Mouse (Mus musculus): ENCODE results near the gene Rpa1.

Gene Rpa1

DNA sequence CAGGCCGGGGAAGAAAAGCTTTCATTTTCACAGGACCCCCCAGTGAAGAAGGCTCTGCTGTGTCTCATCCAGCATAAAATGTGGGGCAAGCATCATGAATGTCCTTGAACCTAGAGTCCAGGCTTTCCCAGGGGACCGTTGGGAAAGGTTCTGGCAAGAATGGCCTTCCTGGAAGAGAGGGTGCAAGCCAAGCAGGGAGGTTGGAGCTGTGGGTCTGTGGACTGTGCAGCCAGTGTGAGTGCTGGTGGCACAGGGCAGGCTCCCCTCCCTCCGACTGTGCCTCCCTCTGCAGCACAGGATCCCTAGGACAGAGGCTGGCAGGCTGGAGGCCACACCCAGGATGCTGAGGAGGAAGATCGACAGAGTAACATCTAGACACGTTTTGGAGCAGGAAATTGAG, 85.3 kb downstream of the Rpa1 start:
- DNase-seq (ENCODE audit: low read depth, low spot score), result no peak

DNA sequence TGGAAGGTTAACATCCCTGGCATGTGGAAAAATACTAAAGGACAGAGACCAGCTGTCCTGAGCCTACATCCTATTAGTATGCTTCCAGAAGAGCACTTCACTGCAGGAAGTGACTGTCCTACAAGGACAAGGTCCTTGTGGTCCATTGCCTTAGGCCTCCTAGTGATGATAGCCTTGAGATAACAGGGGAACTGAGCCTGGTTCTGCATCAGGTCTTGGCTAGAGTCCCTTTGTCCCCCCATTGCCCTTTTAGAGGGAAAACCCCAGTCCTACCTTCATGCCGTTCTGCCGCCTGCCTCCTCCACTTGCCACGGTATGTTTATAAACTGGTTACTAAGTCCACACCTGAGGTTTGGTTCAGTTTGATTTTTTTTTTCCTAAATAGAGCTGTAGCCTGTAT, 85.9 kb downstream of the Rpa1 start:
- no peak for DNase-seq (ENCODE audit: low read depth, low spot score)

DNA sequence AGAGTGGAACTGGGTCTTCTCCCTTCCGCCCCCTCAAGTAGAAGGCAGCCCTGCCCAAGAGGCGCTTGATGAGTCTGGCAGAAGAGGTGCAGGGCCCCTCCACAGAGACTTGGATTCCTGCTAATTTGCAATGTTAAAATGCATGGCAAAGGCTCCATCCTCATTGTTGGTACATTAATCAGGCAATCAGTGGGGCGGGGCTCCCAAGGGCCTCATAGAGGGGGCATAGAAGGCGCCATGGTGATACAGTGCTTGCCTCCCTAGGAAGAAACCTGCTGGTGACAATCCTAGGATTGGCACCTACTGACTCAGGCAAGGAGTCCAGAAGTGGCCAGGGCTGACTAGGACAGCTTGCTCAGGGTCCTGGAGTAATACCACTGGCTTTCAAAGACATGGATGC, 86.4 kb downstream of the Rpa1 start:
- no peak for DNase-seq (ENCODE audit: low read depth, low spot score)

DNA sequence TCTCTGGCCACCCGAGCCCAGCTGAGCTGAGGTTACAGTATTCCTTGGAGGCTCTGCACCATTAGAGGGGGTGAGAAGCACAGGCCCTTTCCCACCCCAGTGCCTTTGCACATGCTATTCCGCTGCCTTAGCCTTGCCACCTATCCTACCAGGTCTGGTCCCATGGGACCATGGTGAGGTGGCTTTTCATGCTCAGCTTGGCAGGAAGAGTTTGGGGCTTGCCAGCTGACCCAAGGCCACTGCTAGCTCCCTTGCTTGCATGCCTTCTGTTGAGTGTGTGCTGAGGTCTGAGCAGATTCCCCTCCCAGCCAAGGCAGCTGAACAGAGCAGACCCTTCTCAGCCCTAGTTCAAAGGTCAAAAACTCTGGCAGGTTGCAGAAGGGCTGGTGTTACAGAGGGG, 87.1 kb downstream of the Rpa1 start:
- DNase-seq (ENCODE audit: low read depth, low spot score), result no peak

DNA sequence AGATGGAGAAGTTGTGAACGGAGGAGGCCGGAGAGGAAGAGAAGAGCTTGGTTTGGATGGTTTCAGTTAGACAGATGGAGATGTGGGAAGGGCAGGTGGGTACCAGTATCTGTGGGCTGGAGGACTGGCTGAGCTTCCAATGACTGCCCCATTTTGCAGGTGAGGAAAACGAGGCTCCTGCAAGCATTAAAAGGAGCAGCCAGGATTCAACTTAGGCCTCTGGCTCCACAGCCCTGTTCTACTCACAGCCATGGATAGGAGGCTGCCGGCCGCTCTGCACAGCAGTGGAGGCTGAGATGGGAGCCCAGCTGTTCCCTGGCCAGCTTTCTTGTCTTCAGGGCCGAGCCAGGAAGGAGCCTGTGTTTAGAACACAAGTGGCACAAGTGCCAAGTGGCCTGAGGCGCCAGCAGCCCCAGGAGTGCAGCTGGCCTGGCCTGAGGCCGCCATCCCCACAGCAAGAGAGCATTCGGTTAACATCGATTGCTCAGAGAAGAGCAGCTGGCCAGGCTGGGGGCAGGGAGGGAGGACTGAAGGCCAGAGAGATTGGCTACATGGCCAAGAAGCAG, 88.0 kb downstream of the Rpa1 start:
- DNase-seq (ENCODE audit: low read depth, low spot score), result no peak

DNA sequence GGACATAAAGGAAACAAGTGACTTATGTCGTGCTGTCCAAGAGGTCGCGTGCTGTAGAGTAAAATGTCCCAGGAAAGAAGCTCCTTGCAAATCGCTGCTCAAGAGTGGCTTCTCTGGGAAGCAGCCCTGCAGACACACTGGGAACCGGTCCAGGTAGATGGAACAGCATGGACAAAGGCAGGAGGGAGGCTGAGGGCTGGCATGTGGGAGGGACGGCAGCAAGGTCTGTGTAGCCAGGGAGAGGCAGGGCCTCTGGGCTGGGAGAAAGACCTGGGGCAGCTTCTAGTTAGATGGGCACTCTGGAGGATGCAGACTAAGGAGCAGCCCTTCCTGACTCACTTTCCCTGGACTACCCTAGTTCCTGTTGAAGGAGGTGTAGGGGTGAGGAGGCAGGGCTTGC, 88.7 kb downstream of the Rpa1 start:
- no peak for DNase-seq (ENCODE audit: low read depth, low spot score)

DNA sequence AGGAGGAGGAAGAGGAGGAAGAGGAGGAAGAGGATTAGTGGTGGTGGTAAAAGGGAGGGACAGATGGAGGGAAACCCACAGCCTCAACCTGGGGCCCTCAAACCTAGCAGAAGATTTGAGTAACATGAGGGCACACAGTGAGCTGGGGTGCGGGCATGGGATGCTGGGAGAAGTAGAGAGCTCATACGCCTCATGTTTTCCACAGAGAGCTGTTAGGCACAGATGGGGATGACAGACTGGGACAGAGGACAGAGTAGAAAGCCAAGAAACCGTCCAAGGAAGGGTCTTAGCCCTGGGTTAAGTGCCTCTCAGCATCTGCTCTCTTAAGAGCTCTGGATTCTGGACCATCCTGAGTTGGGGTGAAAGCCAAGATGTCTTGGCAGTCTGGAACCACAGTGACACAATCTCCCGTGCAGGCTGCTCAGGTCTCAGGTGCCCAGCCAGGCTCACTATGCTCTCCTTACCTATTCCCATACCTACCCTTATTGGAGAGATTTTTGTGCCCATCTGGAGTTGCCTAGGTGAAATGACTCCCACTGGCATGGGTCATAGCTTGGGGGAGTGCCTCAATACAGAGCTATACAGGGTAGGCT, 91.0 kb downstream of the Rpa1 start:
- DNase-seq (ENCODE audit: low read depth, low spot score), result no peak

DNA sequence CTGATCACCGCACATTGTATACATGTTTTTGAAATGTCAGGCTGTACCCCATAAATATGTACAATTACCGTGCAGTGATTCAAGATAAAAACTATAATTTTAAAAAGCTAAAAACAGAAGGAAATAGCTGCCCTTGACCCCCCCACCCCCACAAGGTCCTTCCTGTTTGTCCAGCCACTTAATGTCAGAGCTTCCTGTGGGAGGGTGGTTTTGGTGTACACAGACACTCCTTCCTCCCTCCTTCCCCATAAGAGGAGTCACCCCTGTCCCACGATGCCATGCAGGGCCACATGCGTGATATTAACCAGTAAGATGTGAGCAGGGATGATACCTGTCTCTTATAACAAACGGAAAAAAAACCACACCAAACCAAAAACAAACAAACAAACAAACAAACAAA, 92.8 kb downstream of the Rpa1 start:
- DNase-seq (ENCODE audit: low read depth, low spot score), result no peak

DNA sequence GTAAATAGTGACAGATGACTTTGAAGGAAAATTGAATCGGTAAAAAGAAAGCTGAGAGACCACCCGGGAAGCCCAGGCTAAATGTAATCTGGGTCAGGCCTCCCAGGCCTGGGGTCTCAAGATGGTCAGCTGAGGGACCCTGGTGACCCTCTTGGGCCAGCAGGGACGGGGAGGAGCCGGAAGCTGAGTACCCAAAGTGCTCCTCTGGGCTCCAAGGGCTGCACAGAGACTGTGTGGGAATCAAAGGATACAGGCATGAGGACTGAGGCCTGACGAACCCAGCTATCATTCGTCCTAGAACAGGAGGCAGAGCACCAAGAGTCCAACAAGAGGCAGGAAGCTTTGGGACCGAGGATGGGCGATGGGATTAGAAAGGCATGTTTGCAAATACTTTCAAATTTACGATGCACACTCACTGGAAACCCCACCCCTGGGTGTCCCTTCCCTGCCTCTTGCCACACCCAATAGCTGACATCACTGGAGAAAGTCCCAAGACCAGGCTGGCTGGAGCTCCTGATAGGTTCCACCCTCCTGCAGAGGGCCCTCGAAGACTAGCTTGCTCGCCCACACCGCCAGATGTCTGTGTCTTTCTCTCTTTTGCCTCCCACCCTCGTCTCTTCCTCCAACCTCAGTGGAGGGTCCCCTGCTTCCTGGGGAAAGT, 93.7 kb downstream of the Rpa1 start:
- DNase-seq (ENCODE audit: low read depth, low spot score), result peak; percentile 54

DNA sequence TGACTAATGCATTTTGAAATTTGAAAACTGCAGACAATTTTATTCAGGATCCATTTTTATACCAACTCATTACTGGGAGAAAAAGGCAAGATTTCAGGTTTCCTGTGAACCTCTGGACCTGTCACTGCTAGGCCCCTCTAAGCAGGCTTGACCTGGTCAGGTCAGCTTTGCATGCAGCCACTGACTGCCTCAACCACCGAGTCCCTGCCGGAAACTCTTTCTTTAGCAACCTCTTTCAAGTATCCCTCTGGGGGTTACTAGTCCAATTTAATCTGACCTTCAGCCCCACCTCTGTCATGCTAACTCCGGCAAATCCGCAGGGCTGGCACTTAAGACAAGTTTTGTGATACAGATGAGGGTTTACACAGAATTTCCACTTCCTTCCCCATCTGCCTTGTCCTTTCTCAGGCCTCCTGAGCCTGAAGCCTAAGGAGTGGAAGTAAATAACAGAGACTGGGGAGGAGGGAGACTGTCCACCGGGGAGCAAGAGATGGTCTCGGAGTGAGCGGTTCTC, 96.5 kb downstream of the Rpa1 start:
- no peak for DNase-seq (ENCODE audit: low read depth, low spot score)

DNA sequence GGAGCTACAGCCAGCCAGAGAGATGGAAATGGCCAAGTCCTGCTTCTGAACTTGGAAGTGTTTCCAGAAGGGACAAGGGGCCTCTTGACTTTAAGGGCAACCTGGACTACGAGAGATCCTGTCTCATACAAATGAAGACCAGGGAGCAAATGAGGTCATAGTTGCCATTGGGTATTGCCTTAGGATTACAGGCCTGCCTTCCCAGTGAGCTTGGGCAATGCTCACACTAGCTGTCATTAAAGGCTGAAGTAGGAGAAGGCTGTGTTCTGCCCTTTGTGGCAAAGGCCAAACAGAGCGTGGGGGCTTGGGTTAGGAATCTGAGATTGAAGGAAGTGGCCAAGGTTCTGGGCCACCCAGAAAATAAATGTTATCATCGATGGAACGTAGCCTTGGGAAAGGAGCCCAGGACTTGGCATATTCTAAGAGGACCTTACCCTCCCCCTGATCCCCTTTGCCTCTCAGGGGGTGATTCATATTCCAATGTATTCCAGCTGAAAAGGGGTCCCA, 97.1 kb downstream of the Rpa1 start:
- no peak for DNase-seq (ENCODE audit: low read depth, low spot score)

DNA sequence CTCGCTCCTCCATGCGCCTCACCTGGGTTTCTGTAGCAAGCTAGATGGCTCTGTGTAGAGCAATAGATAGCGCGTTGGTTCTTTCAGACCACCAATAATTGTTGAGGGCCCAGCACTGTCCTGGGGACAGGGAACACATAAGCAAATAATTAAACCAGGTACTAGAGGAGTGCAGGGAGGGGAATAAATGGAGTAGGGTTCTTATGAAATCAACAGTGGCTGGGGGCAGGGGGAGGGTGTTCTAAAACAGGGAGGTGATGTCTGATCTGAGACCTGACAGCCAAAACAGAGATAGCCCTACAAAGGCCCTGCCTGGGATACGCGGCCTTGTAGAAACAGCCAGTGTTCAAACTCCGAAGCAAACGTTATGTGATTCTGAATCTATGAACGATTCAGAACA, 98.5 kb downstream of the Rpa1 start:
- no peak for DNase-seq (ENCODE audit: low read depth, low spot score)

Measured in c-Kit-negative CD71-positive TER-119-positive erythroid progenitor cells, embryonic 14.5 days (primary cell).